Mouse (Mus musculus) intestine, embryonic 14.5 days (tissue): ENCODE results near the gene Vmn1r24. TPM values are rescaled to one million over a fixed set of nuclear protein-coding genes. Genes with fewer than 3 reads are reported as not detected.
"Not testable (repeated sequence)": the region's sequence is repeated elsewhere in the genome, so short reads cannot be mapped to it uniquely, and the experiment has no call there.

Experiments
- ATAC-seq: fragments of 200-750 bp; cut with Nextera tagmentation; replicated peaks from 2 replicates; pipeline ENCODE4 v1.8.0; 2017; ENCODE audit warnings: low read depth, moderate number of reproducible peaks, moderate TSS enrichment, moderate library complexity; ENCODE audit not compliant: low FRiP score, low TSS enrichment
- DNase-seq: peaks from one replicate; pipeline ENCODE4 v3.0.0-alpha.2; 2018; ENCODE audit warnings: low spot score
- H3K27ac ChIP-seq: fragments of 300-500 bp; sonication (generic); 2 replicates; pipeline ENCODE4 v1.5.1; 2014; ENCODE audit warnings: low read depth, mild to moderate bottlenecking, control low read depth
- H3K27me3 ChIP-seq: fragments of 300-500 bp; sonication (generic); replicated peaks from 2 replicates; pipeline ENCODE4 v1.6.1; 2014; ENCODE audit warnings: low read length, control low read depth; ENCODE audit not compliant: control insufficient read depth, insufficient read depth
- H3K36me3 ChIP-seq: fragments of 300-500 bp; sonication (generic); 2 replicates; pipeline ENCODE4 v1.6.1; 2014; ENCODE audit warnings: low read length, control low read depth; ENCODE audit not compliant: control insufficient read depth, insufficient read depth
- H3K4me1 ChIP-seq: fragments of 300-500 bp; sonication (generic); replicated peaks from 2 replicates; pipeline ENCODE4 v1.6.1; 2014; ENCODE audit warnings: low read length, control low read depth, mixed read lengths; ENCODE audit not compliant: control insufficient read depth, insufficient read depth
- H3K4me2 ChIP-seq: fragments of 300-500 bp; sonication (generic); 2 replicates; pipeline ENCODE4 v1.6.1; 2014; ENCODE audit warnings: low read length
- H3K4me3 ChIP-seq: fragments of 300-500 bp; sonication (generic); 2 replicates; pipeline ENCODE4 v1.5.1; 2014; ENCODE audit warnings: low read depth, low read length, control low read depth, mixed read lengths
- H3K9ac ChIP-seq: fragments of 300-500 bp; sonication (generic); 2 replicates; pipeline ENCODE4 v1.6.1; 2014; ENCODE audit warnings: mild to moderate bottlenecking, low read length
- H3K9me3 ChIP-seq: fragments of 300-500 bp; sonication (generic); 2 replicates; pipeline ENCODE4 v1.6.1; 2016; ENCODE audit warnings: low read length, control low read depth; ENCODE audit not compliant: control insufficient read depth
- WGBS: fragments of 180-500 bp; shearing (Covaris S2); extraction: QIAGEN DNeasy Blood & Tissue Kit; methylation state at CpG from one replicate; pipeline ENCODE4 v1.1.7; 2014; 5-methylcytosine and 5-hydroxymethylcytosine counted together
- polyA plus RNA-seq: library from polyadenylated mRNA; unstranded; fragments of >200 nt; fragmentation: Nextera tagmentation; extraction: Ambion mirVana; gene quantifications from 2 replicates; pipeline ENCODE4 v1.2.1, GENCODE M21; 2014

Vmn1r24 gene
- polyA plus RNA-seq = not detected in 2 replicates

DNA sequence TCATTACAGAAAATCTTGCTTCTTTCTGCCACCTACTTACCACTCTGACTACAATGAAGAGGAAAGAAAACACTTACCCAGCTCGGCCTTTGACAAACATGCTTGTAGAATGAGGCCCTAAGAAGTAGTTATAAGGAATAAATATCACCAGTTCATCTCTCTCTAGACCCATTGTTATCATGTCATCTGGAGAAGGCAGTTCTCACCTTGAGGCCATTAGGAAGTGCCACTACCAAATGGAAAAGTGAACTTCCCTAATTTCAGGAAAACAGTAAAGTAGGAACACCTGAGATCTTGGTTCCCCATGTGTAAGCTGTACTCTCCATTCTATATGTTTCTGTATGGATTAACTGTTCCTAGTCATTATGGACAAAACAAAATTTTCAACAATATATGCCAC, at the start of gene Vmn1r24:
TSS of gene Vmn1r24 (minus strand) at position 101 of the 400 bp plus-strand sequence.
- H3K27ac ChIP-seq, H3K4me3 ChIP-seq, H3K9me3 ChIP-seq, DNase-seq, H3K4me1 ChIP-seq, H3K4me2 ChIP-seq, H3K36me3 ChIP-seq, H3K9ac ChIP-seq, H3K27me3 ChIP-seq, ATAC-seq: not testable (repeated sequence)
- WGBS = 74% methylated on average over 1 of the region's 1 CpGs

DNA sequence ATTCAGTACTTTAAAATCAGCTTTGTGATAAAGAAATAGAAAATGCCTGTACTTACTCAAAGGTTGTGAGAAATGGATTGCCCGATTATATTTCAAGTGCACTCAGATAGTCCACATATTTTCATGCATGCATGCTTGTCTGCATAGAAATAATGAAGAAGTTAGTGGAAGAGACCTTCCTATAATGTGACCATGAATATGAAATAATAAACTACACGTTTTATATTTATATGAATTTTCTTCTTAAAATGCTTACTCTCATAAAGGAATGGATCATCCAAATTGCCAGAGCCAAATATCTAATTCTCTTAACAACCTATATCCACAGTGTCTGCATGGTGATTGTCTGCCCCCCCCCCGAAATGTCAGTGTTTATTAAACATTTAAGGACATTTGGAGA, 19.4 kb upstream of the Vmn1r24 start, which contains the start of gene Vmn1r25:
TSS of gene Vmn1r25 (minus strand) at position 101 of the 400 bp plus-strand sequence.
- 59% methylated on average over 3 of the region's 3 CpGs for WGBS
- H3K36me3 ChIP-seq = no peaks in the 10 kb centered on the region

DNA sequence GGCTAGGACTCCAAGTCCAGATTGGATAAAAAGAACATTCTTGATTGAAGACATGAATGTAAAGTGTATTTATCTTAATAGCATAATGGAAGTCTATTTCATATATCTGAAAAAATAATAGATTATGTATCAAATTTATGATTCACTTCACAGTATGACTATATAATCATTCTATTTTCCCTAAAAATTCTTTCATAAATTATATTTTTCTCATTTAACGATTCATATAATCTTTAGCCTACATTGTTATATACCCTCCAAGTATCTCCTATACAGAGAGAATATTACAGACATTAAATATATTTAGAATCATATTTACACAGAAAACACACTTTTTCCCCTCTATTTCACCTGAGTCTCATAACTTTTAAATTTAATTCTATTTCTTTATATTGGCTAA, 34.6 kb downstream of the Vmn1r24 start, which contains the start of gene Vmn1r23:
TSS of gene Vmn1r23 (minus strand) at position 101 of the 400 bp plus-strand sequence.
- no peaks in the 10 kb centered on the region for H3K4me1 ChIP-seq
- no peaks in the 10 kb centered on the region for H3K36me3 ChIP-seq
- no peak within 1 kb of the TSS for H3K4me3 ChIP-seq
- DNase-seq (no peak), ATAC-seq (no peak)
- WGBS = 90% methylated on average over 1 of the region's 1 CpGs
- no peaks in the 10 kb centered on the region for H3K27me3 ChIP-seq
- H3K9me3 ChIP-seq = no peaks in the 10 kb centered on the region
- H3K9ac ChIP-seq = no peak within 1 kb of the TSS
- no peak within 1 kb of the TSS for H3K27ac ChIP-seq
- H3K4me2 ChIP-seq = no peak within 1 kb of the TSS

More for the DNA sequence above, 19.4 kb upstream of the Vmn1r24 start, which contains the start of gene Vmn1r25:
- no peak within 1 kb of the TSS for H3K4me3 ChIP-seq
- no peak within 1 kb of the TSS for H3K4me2 ChIP-seq
- H3K9me3 ChIP-seq = no peaks in the 10 kb centered on the region
- DNase-seq = no peak
- ATAC-seq = no peak
- H3K4me1 ChIP-seq = no peaks in the 10 kb centered on the region
- H3K27me3 ChIP-seq = no peaks in the 10 kb centered on the region
- H3K9ac ChIP-seq = no peak within 1 kb of the TSS
- H3K27ac ChIP-seq = no peak within 1 kb of the TSS

DNA sequence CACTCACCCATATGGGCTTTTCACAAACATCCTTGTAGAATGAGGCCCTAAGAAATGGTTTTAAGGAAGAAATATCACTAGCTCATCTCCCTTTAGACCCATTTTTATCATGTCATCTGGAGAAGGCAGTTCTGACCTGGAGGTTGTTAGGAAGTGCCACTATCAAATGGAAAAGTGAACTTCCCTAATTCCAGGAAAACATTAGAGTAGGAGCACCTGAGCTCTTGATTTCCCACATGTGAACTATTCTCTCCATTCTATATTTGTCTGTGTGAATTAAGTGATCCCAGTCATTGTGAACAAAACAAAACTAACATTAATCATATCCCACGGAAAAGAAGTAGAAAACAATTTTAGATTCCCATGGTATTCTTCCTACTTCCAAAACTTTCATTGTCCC, 53.4 kb downstream of the Vmn1r24 start, which contains the start of gene Vmn1r22:
TSS of gene Vmn1r22 (minus strand) at position 101 of the 400 bp plus-strand sequence.
- Histone ChIP-seq H3K4me2 (no peak within 1 kb of the TSS), H3K36me3 (no peaks in the 10 kb centered on the region), H3K4me1 (no peaks in the 10 kb centered on the region), H3K4me3 (no peak within 1 kb of the TSS), H3K27ac (no peak within 1 kb of the TSS), H3K9me3 (no peaks in the 10 kb centered on the region), H3K9ac (no peak within 1 kb of the TSS), H3K27me3 (no peaks in the 10 kb centered on the region)
- ATAC-seq (no peak), DNase-seq (no peak)
- WGBS = 78% methylated on average over 1 of the region's 1 CpGs

Other genes with a start within 250 kb of the Vmn1r24 start
- gene Vopp1, start 136.3 kb downstream of the Vmn1r24 start, polyA plus RNA-seq = 17.9 and 21.5 TPM in 2 replicates
- gene Vmn1r21, start 111.2 kb downstream of the Vmn1r24 start, polyA plus RNA-seq = not detected in 2 replicates
- gene Vmn1r22, start 53.5 kb downstream of the Vmn1r24 start, polyA plus RNA-seq = not detected in 2 replicates
- gene Vmn1r23, start 34.7 kb downstream of the Vmn1r24 start, polyA plus RNA-seq = not detected in 2 replicates
- gene Vmn1r25, start 19.3 kb upstream of the Vmn1r24 start, polyA plus RNA-seq = not detected in 2 replicates
- gene Vmn1r26, start 53.7 kb upstream of the Vmn1r24 start, polyA plus RNA-seq = not detected in 2 replicates